Mouse (Mus musculus) liver, embryonic 14.5 days (tissue): ENCODE measurements at regions not wholly inside any gene's neighbourhood (a gene's known extent, or its start where the extent isn't known, plus 50 kb on each side); places are given as distances from the start of the nearest gene placed in this dataset.

Experiments used
- ATAC-seq: fragments of 200-750 bp; cut with Nextera tagmentation; 2 replicates; pipeline ENCODE4 v1.8.0; 2017; ENCODE audit warnings: moderate number of reproducible peaks, mild to moderate bottlenecking, moderate library complexity; ENCODE audit not compliant: insufficient read depth
- DNase-seq, 3 experiments: peaks; one replicate each; pipeline ENCODE4 v3.0.0-alpha.2; 2012 to 2013; ENCODE audit warnings: low read depth in 3 of 3, low spot score in 3 of 3
- H3K27ac ChIP-seq: fragments of 300-500 bp; sonication (generic); 2 replicates; pipeline ENCODE4 v1.5.1; 2014; ENCODE audit warnings: moderate library complexity, mild to moderate bottlenecking, control low read depth, inconsistent platforms
- H3K27me3 ChIP-seq: fragments of 300-500 bp; sonication (generic); 2 replicates; pipeline ENCODE4 v1.6.1; 2014; ENCODE audit warnings: mild to moderate bottlenecking, low read length, moderate library complexity; ENCODE audit not compliant: control insufficient read depth, insufficient read depth
- H3K36me3 ChIP-seq: fragments of 300-500 bp; sonication (generic); replicated peaks from 2 replicates; pipeline ENCODE4 v1.6.1; 2014; ENCODE audit warnings: low read depth; ENCODE audit not compliant: control insufficient read depth, insufficient read depth
- H3K4me1 ChIP-seq, 2 experiments: fragments of 200-500 bp in 1 of 2; fragments of 300-500 bp in 1 of 2; sonication (generic) in 1 of 2; replicated peaks; 2 replicates each; pipeline ENCODE4 v1.6.1; 2012 to 2014; ENCODE audit warnings: antibody characterized with exemption in 1 of 2, inconsistent platforms in 1 of 2, low read length in 1 of 2; ENCODE audit not compliant: control insufficient read depth in 2 of 2, insufficient read depth in 2 of 2
- H3K4me2 ChIP-seq: fragments of 300-500 bp; sonication (generic); 2 replicates; pipeline ENCODE4 v1.6.1; 2014; ENCODE audit warnings: low read depth, mild to moderate bottlenecking, control low read depth, moderate library complexity
- H3K4me3 ChIP-seq, 2 experiments: fragments of 200-500 bp in 1 of 2; fragments of 300-500 bp in 1 of 2; sonication (generic) in 1 of 2; 2 replicates each; pipeline ENCODE4 v1.5.1; 2012 to 2014; ENCODE audit warnings: low read depth in 2 of 2, low read length in 2 of 2, mild to moderate bottlenecking in 2 of 2, control low read depth in 1 of 2, inconsistent platforms in 1 of 2, moderate library complexity in 1 of 2; ENCODE audit not compliant: insufficient read depth in 1 of 2
- H3K9ac ChIP-seq: fragments of 300-500 bp; sonication (generic); replicated peaks from 2 replicates; pipeline ENCODE4 v1.6.1; 2014; ENCODE audit warnings: mild to moderate bottlenecking, control low read depth, moderate library complexity
- H3K9me3 ChIP-seq: fragments of 300-500 bp; sonication (generic); 2 replicates; pipeline ENCODE4 v1.6.1; 2016; ENCODE audit warnings: low read length, mixed read lengths; ENCODE audit not compliant: control insufficient read depth
- CTCF ChIP-seq: IDR thresholded peaks from 2 replicates; pipeline ENCODE4 v1.5.1; 2016; ENCODE audit warnings: antibody characterized with exemption, low read depth, control low read depth
- EP300 ChIP-seq: IDR thresholded peaks from 2 replicates; pipeline ENCODE4 v1.6.1; 2016; ENCODE audit warnings: antibody characterized with exemption, low read depth
- WGBS: fragments of 180-500 bp; shearing (Covaris S2); extraction: QIAGEN DNeasy Blood & Tissue Kit; methylation state at CpG from one replicate; pipeline ENCODE4 v1.1.7; 2014; ENCODE audit not compliant: insufficient replicate concordance; 5-methylcytosine and 5-hydroxymethylcytosine counted together

- peak; percentile 83 for ATAC-seq
Observed at GRCm38 (mm10) chr15:5459580-5459979, 215.6 kb upstream of the Ptger4 start.

GRCm38 (mm10) chr15:5462651-5463050, 218.7 kb upstream of the Ptger4 start:
- DNase-seq: no peak
- ATAC-seq: no peak
- H3K4me2 ChIP-seq: no peak overlapping the region
- no peak for TF ChIP-seq EP300
- TF ChIP-seq CTCF: no peak
- H3K27ac ChIP-seq: no peak overlapping the region
- no peaks in the 10 kb centered on the region for H3K9me3 ChIP-seq
- H3K36me3 ChIP-seq: no peaks in the 10 kb centered on the region
- H3K27me3 ChIP-seq: no peaks in the 10 kb centered on the region
- 54% methylated on average over 3 of the region's 3 CpGs for WGBS
- H3K4me3 ChIP-seq: no peak overlapping the region
- H3K4me1 ChIP-seq: peaks cover 11 to 14% of the 10 kb centered on the region in 2 experiments
- H3K9ac ChIP-seq: no peak overlapping the region

More at GRCm38 (mm10) chr15:5459580-5459979, 215.6 kb upstream of the Ptger4 start:
- DNase-seq: peak in 1 of 3 experiments; percentile 5
- TF ChIP-seq CTCF (no peak), EP300 (no peak)
- H3K4me2 ChIP-seq: peak overlapping the region; percentile 47
- no peaks in the 10 kb centered on the region for H3K27me3 ChIP-seq
- WGBS: 48% methylated on average over 4 of the region's 4 CpGs
- H3K4me3 ChIP-seq: no peak overlapping the region
- H3K9me3 ChIP-seq: no peaks in the 10 kb centered on the region
- H3K4me1 ChIP-seq: peaks cover 11 to 14% of the 10 kb centered on the region in 2 experiments
- peak overlapping the region; percentile 55 for H3K27ac ChIP-seq
- no peaks in the 10 kb centered on the region for H3K36me3 ChIP-seq
- no peak overlapping the region for H3K9ac ChIP-seq

- WGBS: 55% methylated on average over 5 of the region's 5 CpGs
- no peak for DNase-seq
Observed at GRCm38 (mm10) chr15:5464732-5465131, 220.7 kb upstream of the Ptger4 start.

GRCm38 (mm10) chr15:5468535-5469073, 224.6 kb upstream of the Ptger4 start:
- 58% methylated on average over 3 of the region's 3 CpGs for WGBS
- TF ChIP-seq EP300 (no peak), CTCF (no peak)
- Histone ChIP-seq H3K36me3 (no peaks in the 10 kb centered on the region), H3K27ac (no peak overlapping the region), H3K4me3 (no peak overlapping the region), H3K4me2 (no peak overlapping the region), H3K9me3 (no peaks in the 10 kb centered on the region), H3K9ac (no peak overlapping the region), H3K27me3 (no peaks in the 10 kb centered on the region), H3K4me1 (no peaks in the 10 kb centered on the region)
- DNase-seq: no peak
- ATAC-seq: no peak

More at GRCm38 (mm10) chr15:5464732-5465131, 220.7 kb upstream of the Ptger4 start:
- no peak overlapping the region for H3K27ac ChIP-seq
- H3K9ac ChIP-seq: no peak overlapping the region
- no peaks in the 10 kb centered on the region for H3K36me3 ChIP-seq
- H3K4me1 ChIP-seq: peaks cover 0 to 2% of the 10 kb centered on the region in 2 experiments; a peak in 3 of 4 replicates
- H3K4me3 ChIP-seq: no peak overlapping the region
- H3K9me3 ChIP-seq: no peaks in the 10 kb centered on the region
- TF ChIP-seq EP300 (no peak), CTCF (no peak)
- no peak for ATAC-seq
- no peak overlapping the region for H3K4me2 ChIP-seq
- no peaks in the 10 kb centered on the region for H3K27me3 ChIP-seq

GRCm38 (mm10) chr15:5475389-5475995, 231.5 kb upstream of the Ptger4 start:
- no peak overlapping the region for H3K9ac ChIP-seq
- DNase-seq: peak in 1 of 3 experiments; percentile 6
- no peaks in the 10 kb centered on the region for H3K36me3 ChIP-seq
- H3K27me3 ChIP-seq: no peaks in the 10 kb centered on the region
- H3K9me3 ChIP-seq: no peaks in the 10 kb centered on the region
- 0% methylated on average over 1 of the region's 1 CpGs for WGBS
- TF ChIP-seq EP300: no peak
- TF ChIP-seq CTCF: no peak
- H3K4me1 ChIP-seq: no peaks in the 10 kb centered on the region
- no peak for ATAC-seq
- no peak overlapping the region for H3K4me2 ChIP-seq
- no peak overlapping the region for H3K27ac ChIP-seq
- no peak overlapping the region for H3K4me3 ChIP-seq
